Mouse (Mus musculus) neural tube, embryonic 13.5 days (tissue): Measurements from ENCODE around the gene Cnksr1. TPM values are rescaled to one million over a fixed set of nuclear protein-coding genes. Genes with fewer than 3 reads are reported as not detected.

ENCODE experiments used
- ATAC-seq: fragments of 200-750 bp; cut with Nextera tagmentation; 2 replicates; pipeline ENCODE4 v1.8.0; 2017; ENCODE audit warnings: low read depth, mild to moderate bottlenecking, moderate TSS enrichment, moderate library complexity
- H3K27ac ChIP-seq: fragments of 300-500 bp; sonication (generic); replicated peaks from 2 replicates; pipeline ENCODE4 v1.5.1; 2015; ENCODE audit warnings: moderate library complexity, mild to moderate bottlenecking, inconsistent platforms
- H3K27me3 ChIP-seq: fragments of 300-500 bp; sonication (generic); 2 replicates; pipeline ENCODE4 v1.6.1; 2015; ENCODE audit warnings: mild to moderate bottlenecking, inconsistent platforms
- H3K36me3 ChIP-seq: fragments of 300-500 bp; sonication (generic); 2 replicates; pipeline ENCODE4 v1.6.1; 2015; ENCODE audit warnings: mild to moderate bottlenecking, inconsistent platforms
- H3K4me1 ChIP-seq: fragments of 300-500 bp; sonication (generic); replicated peaks from 2 replicates; pipeline ENCODE4 v1.6.1; 2015; ENCODE audit warnings: inconsistent platforms
- H3K4me2 ChIP-seq: fragments of 300-500 bp; sonication (generic); 2 replicates; pipeline ENCODE4 v1.6.1; 2015; ENCODE audit warnings: inconsistent platforms, mild to moderate bottlenecking, moderate library complexity
- H3K4me3 ChIP-seq: fragments of 300-500 bp; sonication (generic); 2 replicates; pipeline ENCODE4 v1.5.1; 2015; ENCODE audit warnings: mild to moderate bottlenecking, inconsistent platforms
- H3K9ac ChIP-seq: fragments of 300-500 bp; sonication (generic); 2 replicates; pipeline ENCODE4 v1.6.1; 2015; ENCODE audit warnings: moderate library complexity, mild to moderate bottlenecking, inconsistent platforms
- H3K9me3 ChIP-seq: fragments of 300-500 bp; sonication (generic); 2 replicates; pipeline ENCODE4 v1.6.1; 2016; ENCODE audit warnings: inconsistent platforms
- WGBS: fragments of 180-500 bp; shearing (Covaris S2); methylation state at CpG from one replicate; pipeline ENCODE4 v1.1.7; 2015; 5-methylcytosine and 5-hydroxymethylcytosine counted together
- polyA plus RNA-seq: library from polyadenylated mRNA; unstranded; fragments of >200 nt; fragmentation: Nextera tagmentation; extraction: Ambion mirVana; gene quantifications from 2 replicates; pipeline ENCODE4 v1.2.1, GENCODE M21; 2015

Cnksr1 gene
- polyA plus RNA-seq, 1 experiment from 2014 or later = not detected

GRCm38 (mm10) chr4:134227194-134227593 lies 11.0 kb downstream of the Cnksr1 start, which contains the start of gene Catsper4:
Catsper4 (minus strand) TSS chr4:134227383.
- Histone ChIP-seq H3K4me3 (no peak within 1 kb of the TSS), H3K27ac (no peak within 1 kb of the TSS), H3K36me3 (no peaks in the 10 kb centered on the region), H3K4me1 (no peaks in the 10 kb centered on the region), H3K9ac (no peak within 1 kb of the TSS), H3K27me3 (no peaks in the 10 kb centered on the region), H3K4me2 (no peak within 1 kb of the TSS), H3K9me3 (no peaks in the 10 kb centered on the region)
- WGBS = 78% methylated on average over 8 of the region's 8 CpGs
- ATAC-seq = no peak

GRCm38 (mm10) chr4:134222793-134223600 lies 15.2 kb downstream of the Cnksr1 start:
- H3K4me3 ChIP-seq = no peak overlapping the region
- ATAC-seq = no peak
- no peak overlapping the region for H3K9ac ChIP-seq
- 67% methylated on average over 11 of the region's 11 CpGs for WGBS
- H3K9me3 ChIP-seq = no peaks in the 10 kb centered on the region
- H3K4me1 ChIP-seq = no peaks in the 10 kb centered on the region
- no peak overlapping the region for H3K27ac ChIP-seq
- H3K27me3 ChIP-seq = no peaks in the 10 kb centered on the region
- no peak overlapping the region for H3K4me2 ChIP-seq
- no peaks in the 10 kb centered on the region for H3K36me3 ChIP-seq

- Histone ChIP-seq H3K4me2 (no peak overlapping the region), H3K4me1 (no peaks in the 10 kb centered on the region), H3K27ac (no peak overlapping the region), H3K9ac (no peak overlapping the region), H3K27me3 (no peaks in the 10 kb centered on the region), H3K4me3 (no peak overlapping the region), H3K9me3 (no peaks in the 10 kb centered on the region), H3K36me3 (no peaks in the 10 kb centered on the region)
- 69% methylated on average over 6 of the region's 6 CpGs for WGBS
- ATAC-seq = no peak
Observed at GRCm38 (mm10) chr4:134206488-134207053, 31.6 kb downstream of the Cnksr1 start.

- Histone ChIP-seq H3K27me3 (no peaks in the 10 kb centered on the region), H3K9ac (no peak overlapping the region), H3K4me3 (no peak overlapping the region), H3K36me3 (no peaks in the 10 kb centered on the region), H3K4me1 (no peaks in the 10 kb centered on the region), H3K4me2 (no peak overlapping the region), H3K9me3 (no peaks in the 10 kb centered on the region), H3K27ac (no peak overlapping the region)
- no peak for ATAC-seq
- WGBS = 90% methylated on average over 17 of the region's 17 CpGs
Observed at GRCm38 (mm10) chr4:134203340-134203896, 34.8 kb downstream of the Cnksr1 start.

- Histone ChIP-seq H3K9ac (no peak within 1 kb of the TSS), H3K4me1 (no peaks in the 10 kb centered on the region), H3K27me3 (no peaks in the 10 kb centered on the region), H3K36me3 (no peaks in the 10 kb centered on the region), H3K9me3 (no peaks in the 10 kb centered on the region), H3K4me3 (no peak within 1 kb of the TSS), H3K4me2 (no peak within 1 kb of the TSS), H3K27ac (no peak within 1 kb of the TSS)
- ATAC-seq = no peak
- 89% methylated on average over 4 of the region's 4 CpGs for WGBS
Observed at GRCm38 (mm10) chr4:134202904-134203303, 35.3 kb downstream of the Cnksr1 start, which contains the start of gene Gm7534. Gm7534 (minus strand) TSS chr4:134203004.

- no peak for ATAC-seq
Observed at GRCm38 (mm10) chr4:134199371-134199770, 38.8 kb downstream of the Cnksr1 start.

GRCm38 (mm10) chr4:134186268-134186667 lies 51.9 kb downstream of the Cnksr1 start:
- WGBS = under 1% methylated on average over 22 of the region's 22 CpGs
- Histone ChIP-seq H3K9ac (peak overlapping the region; percentile 89), H3K4me2 (peak overlapping the region; percentile 87), H3K36me3 (no peaks in the 10 kb centered on the region), H3K9me3 (no peaks in the 10 kb centered on the region), H3K27ac (peak overlapping the region; percentile 86), H3K4me1 (peaks cover 10% of the 10 kb centered on the region), H3K4me3 (peak overlapping the region; percentile 76), H3K27me3 (no peaks in the 10 kb centered on the region)
- ATAC-seq = peak; percentile 9

More at GRCm38 (mm10) chr4:134199371-134199770, 38.8 kb downstream of the Cnksr1 start:
- Histone ChIP-seq H3K4me2 (no peak overlapping the region), H3K4me1 (no peaks in the 10 kb centered on the region), H3K9ac (no peak overlapping the region), H3K36me3 (no peaks in the 10 kb centered on the region), H3K27me3 (no peaks in the 10 kb centered on the region), H3K9me3 (no peaks in the 10 kb centered on the region), H3K27ac (no peak overlapping the region), H3K4me3 (no peak overlapping the region)
- WGBS = 76% methylated on average over 2 of the region's 2 CpGs

GRCm38 (mm10) chr4:134185569-134185968 lies 52.6 kb downstream of the Cnksr1 start:
- no peak for ATAC-seq
- Histone ChIP-seq H3K9ac (peak overlapping the region; percentile 89), H3K9me3 (no peaks in the 10 kb centered on the region), H3K4me3 (peak overlapping the region; percentile 76), H3K27ac (no peak overlapping the region), H3K4me2 (peak overlapping the region; percentile 87), H3K36me3 (no peaks in the 10 kb centered on the region), H3K27me3 (no peaks in the 10 kb centered on the region), H3K4me1 (peaks cover 10% of the 10 kb centered on the region)
- WGBS = 81% methylated on average over 3 of the region's 3 CpGs

- no peak overlapping the region for H3K27ac ChIP-seq
- peaks cover 10% of the 10 kb centered on the region for H3K4me1 ChIP-seq
- H3K9me3 ChIP-seq = no peaks in the 10 kb centered on the region
- WGBS = 97% methylated on average over 3 of the region's 3 CpGs
- no peak overlapping the region for H3K4me3 ChIP-seq
- H3K36me3 ChIP-seq = no peaks in the 10 kb centered on the region
- no peak overlapping the region for H3K4me2 ChIP-seq
- H3K9ac ChIP-seq = no peak overlapping the region
- no peak for ATAC-seq
- H3K27me3 ChIP-seq = no peaks in the 10 kb centered on the region
Observed at GRCm38 (mm10) chr4:134183711-134184110, 54.5 kb downstream of the Cnksr1 start.

- H3K4me3 ChIP-seq = no peak overlapping the region
- no peaks in the 10 kb centered on the region for H3K36me3 ChIP-seq
- ATAC-seq = no peak
- no peak overlapping the region for H3K9ac ChIP-seq
- H3K9me3 ChIP-seq = no peaks in the 10 kb centered on the region
- H3K4me2 ChIP-seq = no peak overlapping the region
- H3K4me1 ChIP-seq = peaks cover 10% of the 10 kb centered on the region
- H3K27me3 ChIP-seq = no peaks in the 10 kb centered on the region
- H3K27ac ChIP-seq = no peak overlapping the region
Observed at GRCm38 (mm10) chr4:134181825-134182224, 56.4 kb downstream of the Cnksr1 start.

- WGBS = 94% methylated on average over 1 of the region's 1 CpGs
- no peaks in the 10 kb centered on the region for H3K27me3 ChIP-seq
- no peak for ATAC-seq
- no peak overlapping the region for H3K4me3 ChIP-seq
- H3K9ac ChIP-seq = no peak overlapping the region
- H3K4me2 ChIP-seq = no peak overlapping the region
- no peaks in the 10 kb centered on the region for H3K9me3 ChIP-seq
- H3K36me3 ChIP-seq = 0 out of 2 replicates have a peak, but pooled peaks cover 4% of the 10 kb centered on the region
- no peak overlapping the region for H3K27ac ChIP-seq
- peaks cover 8% of the 10 kb centered on the region for H3K4me1 ChIP-seq
Observed at GRCm38 (mm10) chr4:134181112-134181511, 57.1 kb downstream of the Cnksr1 start.
